Mouse (Mus musculus) bone marrow, adult 2 months (tissue): ENCODE measurements around the gene Arglu1.

Experiments
- CTCF ChIP-seq: fragments of 200-500 bp; IDR thresholded peaks from 2 replicates; pipeline ENCODE4 v1.5.1; 2011; ENCODE audit warnings: low read length, control low read depth; ENCODE audit not compliant: control insufficient read depth, insufficient read depth
- POLR2A ChIP-seq: fragments of 200-500 bp; IDR thresholded peaks from 2 replicates; pipeline ENCODE4 v1.6.1; 2011; ENCODE audit warnings: low read depth, mild to moderate bottlenecking, control low read depth, low read length, borderline replicate concordance; ENCODE audit not compliant: control insufficient read depth

DNA sequence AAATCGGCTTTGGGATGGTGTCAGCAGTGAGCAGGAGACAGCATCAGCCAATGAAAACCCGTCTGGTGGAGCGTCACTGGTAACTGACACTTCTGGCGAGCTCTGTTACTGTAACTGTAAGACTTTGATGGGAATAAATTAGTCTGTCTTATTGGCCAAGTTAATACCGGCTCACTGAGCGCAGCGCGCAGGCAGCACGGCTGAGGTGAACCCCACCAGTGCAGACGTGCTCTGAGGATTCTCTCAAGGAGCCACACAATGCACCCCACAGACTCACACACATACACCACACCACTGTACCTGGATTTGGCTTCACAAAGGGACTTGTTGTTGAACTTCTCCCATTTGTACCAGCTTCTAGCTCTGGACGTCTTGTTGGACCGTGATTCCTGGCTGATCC lies 68.3 kb downstream of the Arglu1 start:
- TF ChIP-seq POLR2A = no peak
- TF ChIP-seq CTCF = no peak
